Mouse (Mus musculus) monocyte, adult 5-6 weeks (primary cell): Measurements from ENCODE around the gene Olfr1335. TPM values are rescaled to one million over a fixed set of nuclear protein-coding genes. Genes with fewer than 3 reads are reported as not detected.
"Not testable (repeated sequence)": the region's sequence is repeated elsewhere in the genome, so short reads cannot be mapped to it uniquely, and the experiment has no call there.

Experiments used
- ATAC-seq: fragments of 153-309, 156-312 bp; replicated peaks from 2 replicates; pipeline ENCODE4 v1.8.0; 2017; ENCODE audit warnings: mild to moderate bottlenecking; ENCODE audit not compliant: low TSS enrichment, insufficient number of reproducible peaks, severe bottlenecking, poor library complexity, low FRiP score
- total RNA-seq: library from RNA; stranded (forward); fragments of 200-1000, 200-491, 200-594 nt; gene quantifications from 3 replicates; pipeline ENCODE4 v1.2.3, GENCODE M21; 2017

The Olfr1335 gene
- not detected in 3 replicates for total RNA-seq

- no peak for ATAC-seq
Measured at GRCm38 (mm10) chr4:118809844-118810243, at the start of gene Olfr1335. Olfr1335 (minus strand) TSS chr4:118809944.

- no peak for ATAC-seq
Measured at GRCm38 (mm10) chr4:118836179-118836578, 26.4 kb upstream of the Olfr1335 start, which contains the start of gene Olfr1333. Olfr1333 (minus strand) TSS chr4:118836279.

GRCm38 (mm10) chr4:118818921-118819320 is 9.2 kb upstream of the Olfr1335 start:
- ATAC-seq, result no peak

- not testable (repeated sequence) for ATAC-seq
Measured at GRCm38 (mm10) chr4:118792796-118793195, 16.9 kb downstream of the Olfr1335 start.

DNA sequence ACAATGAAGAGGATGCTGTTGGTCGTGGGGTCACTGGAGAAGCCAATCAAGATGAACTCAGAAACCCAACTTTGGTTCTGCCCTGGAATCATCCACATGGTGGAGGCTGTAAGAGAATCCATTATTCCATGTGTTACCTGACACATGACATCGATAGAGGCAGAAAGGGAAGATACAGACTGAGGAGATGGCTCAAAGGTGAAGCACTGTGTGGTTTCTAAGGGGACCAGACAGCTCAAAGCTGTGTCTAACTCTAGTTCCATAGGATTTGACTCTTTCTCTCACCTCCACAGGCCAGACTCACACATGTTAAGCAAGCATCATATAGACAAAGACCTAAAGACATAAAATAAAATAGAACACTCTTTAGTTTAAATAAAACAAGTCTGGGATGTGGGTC is 27.3 kb downstream of the Olfr1335 start, which contains the start of gene Olfr1337:
Gene Olfr1337, minus strand, starts transcription at position 101 of the 400 bp plus-strand sequence.
- ATAC-seq, result no peak

Other genes starting within 250 kb of the Olfr1335 start
- not detected in 3 replicates for gene Cfap57, start 189.2 kb downstream of the Olfr1335 start, total RNA-seq
- 40.9 to 70.6 TPM (median 54.9 TPM) in 3 replicates for gene Ebna1bp2, start 189.1 kb downstream of the Olfr1335 start, total RNA-seq
- gene Olfr62, start 151.0 kb downstream of the Olfr1335 start, total RNA-seq, result not detected in 3 replicates
- gene Olfr1342, start 117.2 kb downstream of the Olfr1335 start, total RNA-seq, result not detected in 3 replicates
- 0.32 TPM in 1 of 3 replicates, not detected in the others for gene Olfr1341, start 106.4 kb downstream of the Olfr1335 start, total RNA-seq
- not detected in 3 replicates for gene Olfr1340, start 89.8 kb downstream of the Olfr1335 start, total RNA-seq
- gene Olfr1339, start 77.8 kb downstream of the Olfr1335 start, total RNA-seq, result not detected in 3 replicates
- gene Olfr1338, start 51.2 kb downstream of the Olfr1335 start, total RNA-seq, result not detected in 3 replicates
- gene Olfr1337, start 27.4 kb downstream of the Olfr1335 start, total RNA-seq, result not detected in 3 replicates
- gene Olfr1333, start 26.3 kb upstream of the Olfr1335 start, total RNA-seq, result not detected in 3 replicates
- not detected in 3 replicates for gene Olfr1331, start 54.7 kb upstream of the Olfr1335 start, total RNA-seq
- gene Olfr1330, start 78.7 kb upstream of the Olfr1335 start, total RNA-seq, result not detected in 3 replicates
- gene Olfr1329, start 107.5 kb upstream of the Olfr1335 start, total RNA-seq, result not detected in 3 replicates
- gene Olfr1328, start 128.7 kb upstream of the Olfr1335 start, total RNA-seq, result not detected in 3 replicates
- not detected in 3 replicates for gene Lao1, start 151.6 kb upstream of the Olfr1335 start, total RNA-seq